Mouse (Mus musculus) testis, adult 2 months (tissue): Measurements from ENCODE around the gene Omp.

Source experiments
- CTCF ChIP-seq: fragments of 200-500 bp; IDR thresholded peaks from 2 replicates; pipeline ENCODE4 v1.5.1; 2012; ENCODE audit warnings: low read depth, mild to moderate bottlenecking, inconsistent platforms, low read length, moderate library complexity; ENCODE audit not compliant: control insufficient read depth, insufficient read depth, insufficient replicate concordance
- POLR2A ChIP-seq: fragments of 200-500 bp; IDR thresholded peaks from 2 replicates; pipeline ENCODE4 v1.6.1; 2012; ENCODE audit warnings: low read depth, mild to moderate bottlenecking, inconsistent platforms, low read length, moderate library complexity; ENCODE audit not compliant: control insufficient read depth

- TF ChIP-seq CTCF (no peak), POLR2A (no peak)
These were observed 11.0 kb upstream of the Omp start for GRCm38 (mm10) chr7:98156280-98156665.
